Mouse (Mus musculus) forebrain, embryonic 12.5 days (tissue): ENCODE measurements around the gene Hmgcl. TPM values are rescaled to one million over a fixed set of nuclear protein-coding genes. Genes with fewer than 3 reads are reported as not detected.

ENCODE experiments used
- ATAC-seq: fragments of 200-750 bp; cut with Nextera tagmentation; 2 replicates; pipeline ENCODE4 v1.8.0; 2017; ENCODE audit warnings: moderate TSS enrichment; ENCODE audit not compliant: low FRiP score
- H3K27ac ChIP-seq: fragments of 300-500 bp; sonication (generic); 2 replicates; pipeline ENCODE4 v1.5.1; 2016; ENCODE audit warnings: mild to moderate bottlenecking
- H3K27me3 ChIP-seq: fragments of 300-500 bp; sonication (generic); 2 replicates; pipeline ENCODE4 v1.6.1; 2016; ENCODE audit warnings: mild to moderate bottlenecking
- H3K36me3 ChIP-seq: fragments of 300-500 bp; sonication (generic); replicated peaks from 2 replicates; pipeline ENCODE4 v1.6.1; 2016; ENCODE audit warnings: mild to moderate bottlenecking
- H3K4me1 ChIP-seq: fragments of 300-500 bp; sonication (generic); 2 replicates; pipeline ENCODE4 v1.6.1; 2016
- H3K4me2 ChIP-seq: fragments of 300-500 bp; sonication (generic); 2 replicates; pipeline ENCODE4 v1.6.1; 2016; ENCODE audit warnings: mild to moderate bottlenecking, moderate library complexity
- H3K4me3 ChIP-seq: fragments of 300-500 bp; sonication (generic); replicated peaks from 2 replicates; pipeline ENCODE4 v1.5.1; 2016; ENCODE audit warnings: mild to moderate bottlenecking
- H3K9ac ChIP-seq: fragments of 300-500 bp; sonication (generic); 2 replicates; pipeline ENCODE4 v1.6.1; 2016; ENCODE audit warnings: mild to moderate bottlenecking
- H3K9me3 ChIP-seq: fragments of 300-500 bp; sonication (generic); 2 replicates; pipeline ENCODE4 v1.6.1; 2016
- WGBS: fragments of 180-500 bp; shearing (Covaris S2); methylation state at CpG from one replicate; pipeline ENCODE4 v1.1.7; 2016; 5-methylcytosine and 5-hydroxymethylcytosine counted together
- polyA plus RNA-seq: library from polyadenylated mRNA; unstranded; fragments of >200 nt; fragmentation: Nextera tagmentation; extraction: Ambion mirVana; gene quantifications from 2 replicates; pipeline ENCODE4 v1.2.1, GENCODE M21; 2016

Hmgcl gene
- polyA plus RNA-seq, 1 experiment from 2014 or later, result 55.8 TPM

- Histone ChIP-seq H3K4me2 (no peak overlapping the region), H3K9ac (no peak overlapping the region), H3K4me3 (no peak overlapping the region), H3K4me1 (peaks cover 8% of the 10 kb centered on the region; the same call in 1 of the 2 replicates), H3K9me3 (no peaks in the 10 kb centered on the region), H3K36me3 (peaks cover 20% of the 10 kb centered on the region), H3K27ac (no peak overlapping the region), H3K27me3 (no peaks in the 10 kb centered on the region)
- ATAC-seq, result no peak
- WGBS, result 87% methylated on average over 10 of the region's 10 CpGs
Measured at GRCm38 (mm10) chr4:135949475-135949874, 3.2 kb downstream of the Hmgcl start.

DNA sequence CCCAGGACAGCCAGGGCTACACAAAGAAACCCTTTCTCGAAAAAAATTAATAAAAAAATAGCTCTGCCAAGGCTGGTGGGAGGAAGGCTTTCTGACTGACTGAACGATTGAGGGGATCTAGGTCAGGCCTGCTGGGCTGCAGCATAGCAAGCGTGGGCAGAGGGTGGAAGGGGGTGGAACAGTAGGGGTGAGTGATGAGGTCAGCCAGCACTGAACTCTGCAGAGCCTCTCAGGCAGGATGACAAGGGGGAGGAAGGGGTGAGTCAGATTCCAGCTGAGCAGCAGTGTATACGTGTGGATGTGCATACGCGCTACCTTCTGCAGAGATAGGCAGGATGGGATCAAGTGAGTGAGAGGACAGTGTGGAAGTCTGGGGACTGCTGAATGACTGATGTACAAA is 3.7 kb downstream of the Hmgcl start:
- Histone ChIP-seq H3K9ac (no peak overlapping the region), H3K27me3 (no peaks in the 10 kb centered on the region), H3K4me3 (no peak overlapping the region), H3K36me3 (peaks cover 20% of the 10 kb centered on the region), H3K9me3 (no peaks in the 10 kb centered on the region), H3K4me2 (no peak overlapping the region), H3K4me1 (peaks cover 8% of the 10 kb centered on the region; the same call in 1 of the 2 replicates), H3K27ac (no peak overlapping the region)
- WGBS, result 70% methylated on average over 6 of the region's 6 CpGs
- ATAC-seq, result no peak

DNA sequence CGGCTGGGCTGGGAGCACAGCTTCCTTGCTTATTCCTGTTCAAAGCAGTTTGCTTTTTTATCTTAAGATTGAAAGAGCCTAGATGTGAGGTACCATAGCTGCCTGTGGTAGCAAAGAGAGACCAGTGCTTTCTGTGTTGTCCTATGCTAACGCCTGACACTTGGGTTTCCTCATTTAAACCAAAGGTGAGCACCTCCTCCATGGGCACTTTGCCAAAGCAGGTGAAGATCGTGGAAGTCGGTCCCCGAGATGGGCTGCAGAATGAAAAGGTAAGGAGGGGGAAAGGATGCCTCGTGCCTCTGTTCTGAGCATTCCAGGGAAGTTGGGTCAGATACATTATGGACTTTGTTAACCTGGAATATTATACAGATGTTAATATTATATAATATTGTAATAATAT is 4.1 kb downstream of the Hmgcl start:
- Histone ChIP-seq H3K36me3 (peaks cover 20% of the 10 kb centered on the region), H3K4me2 (no peak overlapping the region), H3K9me3 (no peaks in the 10 kb centered on the region), H3K27ac (no peak overlapping the region), H3K9ac (no peak overlapping the region), H3K4me1 (peaks cover 8% of the 10 kb centered on the region; the same call in 1 of the 2 replicates), H3K27me3 (no peaks in the 10 kb centered on the region), H3K4me3 (no peak overlapping the region)
- 94% methylated on average over 6 of the region's 6 CpGs for WGBS
- ATAC-seq, result no peak

GRCm38 (mm10) chr4:135951505-135951904 is 5.3 kb downstream of the Hmgcl start:
- Histone ChIP-seq H3K27ac (no peak overlapping the region), H3K9ac (no peak overlapping the region), H3K4me3 (no peak overlapping the region), H3K4me1 (peaks cover 5% of the 10 kb centered on the region; the same call in 1 of the 2 replicates), H3K4me2 (no peak overlapping the region), H3K27me3 (no peaks in the 10 kb centered on the region), H3K36me3 (peaks cover 28% of the 10 kb centered on the region), H3K9me3 (no peaks in the 10 kb centered on the region)
- 94% methylated on average over 3 of the region's 3 CpGs for WGBS
- ATAC-seq, result no peak

- 91% methylated on average over 3 of the region's 3 CpGs for WGBS
- H3K36me3 ChIP-seq, result peaks cover 32% of the 10 kb centered on the region
Measured at GRCm38 (mm10) chr4:135953179-135953578, 6.9 kb downstream of the Hmgcl start.

GRCm38 (mm10) chr4:135954241-135954640 is 8.0 kb downstream of the Hmgcl start:
- WGBS, result 9% methylated on average over 2 of the region's 2 CpGs
- Histone ChIP-seq H3K27ac (no peak overlapping the region), H3K9ac (no peak overlapping the region), H3K4me2 (no peak overlapping the region), H3K4me1 (no peaks in the 10 kb centered on the region), H3K36me3 (peaks cover 39% of the 10 kb centered on the region), H3K4me3 (no peak overlapping the region), H3K27me3 (no peaks in the 10 kb centered on the region), H3K9me3 (no peaks in the 10 kb centered on the region)
- ATAC-seq, result peak; percentile 55; the same call in 1 of the 2 replicates

More at GRCm38 (mm10) chr4:135953179-135953578, 6.9 kb downstream of the Hmgcl start:
- Histone ChIP-seq H3K9ac (no peak overlapping the region), H3K4me3 (no peak overlapping the region), H3K4me2 (no peak overlapping the region), H3K9me3 (no peaks in the 10 kb centered on the region), H3K27ac (no peak overlapping the region), H3K27me3 (no peaks in the 10 kb centered on the region), H3K4me1 (no peaks in the 10 kb centered on the region)
- ATAC-seq, result no peak

- Histone ChIP-seq H3K9me3 (no peaks in the 10 kb centered on the region), H3K4me2 (no peak overlapping the region), H3K9ac (no peak overlapping the region), H3K27ac (no peak overlapping the region), H3K36me3 (peaks cover 45% of the 10 kb centered on the region), H3K4me1 (no peaks in the 10 kb centered on the region), H3K27me3 (no peaks in the 10 kb centered on the region), H3K4me3 (no peak overlapping the region)
- ATAC-seq, result no peak
- 91% methylated on average over 9 of the region's 9 CpGs for WGBS
Measured at GRCm38 (mm10) chr4:135955886-135956285, 9.6 kb downstream of the Hmgcl start.

DNA sequence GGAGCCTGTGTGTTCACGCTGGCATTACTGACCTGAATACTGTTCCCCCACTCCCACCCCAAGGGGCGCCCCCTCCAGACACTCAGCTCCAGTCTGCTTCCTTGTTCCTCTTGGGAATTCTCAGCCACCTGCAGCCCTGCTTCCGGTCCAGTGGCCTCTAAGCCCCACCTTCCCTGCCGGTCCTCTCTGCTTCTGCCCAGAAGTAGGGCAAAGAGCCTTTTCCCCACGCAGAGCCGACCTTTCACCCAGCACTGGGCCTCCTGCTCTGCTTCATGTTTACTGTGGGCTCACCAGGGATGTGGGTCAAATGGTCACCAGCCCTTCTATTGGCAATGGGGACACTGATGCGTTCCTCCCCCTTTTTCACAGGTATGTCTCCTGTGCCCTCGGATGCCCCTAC is 12.1 kb downstream of the Hmgcl start:
- H3K27ac ChIP-seq, result no peak overlapping the region
- no peak overlapping the region for H3K9ac ChIP-seq
- H3K4me2 ChIP-seq, result no peak overlapping the region
- H3K36me3 ChIP-seq, result peaks cover 29% of the 10 kb centered on the region
- no peak overlapping the region for H3K4me3 ChIP-seq
- 71% methylated on average over 8 of the region's 8 CpGs for WGBS
- no peaks in the 10 kb centered on the region for H3K9me3 ChIP-seq
- peaks cover 7% of the 10 kb centered on the region for H3K4me1 ChIP-seq
- H3K27me3 ChIP-seq, result no peaks in the 10 kb centered on the region
- no peak for ATAC-seq

GRCm38 (mm10) chr4:135960717-135961116 is 14.5 kb downstream of the Hmgcl start:
- H3K4me2 ChIP-seq, result no peak overlapping the region
- no peak overlapping the region for H3K4me3 ChIP-seq
- no peak for ATAC-seq
- H3K36me3 ChIP-seq, result peaks cover 27% of the 10 kb centered on the region
- 19% methylated on average over 5 of the region's 5 CpGs for WGBS
- H3K4me1 ChIP-seq, result peaks cover 20% of the 10 kb centered on the region
- no peak overlapping the region for H3K9ac ChIP-seq
- no peaks in the 10 kb centered on the region; the same call in 1 of the 2 replicates for H3K27me3 ChIP-seq
- H3K9me3 ChIP-seq, result no peaks in the 10 kb centered on the region
- no peak overlapping the region; the same call in 1 of the 2 replicates for H3K27ac ChIP-seq

GRCm38 (mm10) chr4:135961709-135962108 is 15.5 kb downstream of the Hmgcl start:
- no peak overlapping the region for H3K9ac ChIP-seq
- H3K9me3 ChIP-seq, result no peaks in the 10 kb centered on the region
- H3K4me2 ChIP-seq, result no peak overlapping the region
- peaks cover 28% of the 10 kb centered on the region for H3K36me3 ChIP-seq
- no peaks in the 10 kb centered on the region; the same call in 1 of the 2 replicates for H3K27me3 ChIP-seq
- ATAC-seq, result no peak
- H3K27ac ChIP-seq, result no peak overlapping the region
- no peak overlapping the region for H3K4me3 ChIP-seq
- WGBS, result 93% methylated on average over 5 of the region's 5 CpGs
- H3K4me1 ChIP-seq, result peaks cover 20% of the 10 kb centered on the region

GRCm38 (mm10) chr4:135962198-135962597 is 15.9 kb downstream of the Hmgcl start:
- Histone ChIP-seq H3K4me1 (peaks cover 20% of the 10 kb centered on the region), H3K4me2 (peak overlapping the region; percentile 94; the same call in 1 of the 2 replicates), H3K27me3 (no peaks in the 10 kb centered on the region; the same call in 1 of the 2 replicates), H3K9ac (no peak overlapping the region), H3K9me3 (no peaks in the 10 kb centered on the region), H3K4me3 (no peak overlapping the region), H3K27ac (no peak overlapping the region), H3K36me3 (peaks cover 32% of the 10 kb centered on the region)
- whole genome bisulfite sequencing, result 87% methylated on average over 7 of the region's 7 CpGs
- no peak for ATAC-seq

DNA sequence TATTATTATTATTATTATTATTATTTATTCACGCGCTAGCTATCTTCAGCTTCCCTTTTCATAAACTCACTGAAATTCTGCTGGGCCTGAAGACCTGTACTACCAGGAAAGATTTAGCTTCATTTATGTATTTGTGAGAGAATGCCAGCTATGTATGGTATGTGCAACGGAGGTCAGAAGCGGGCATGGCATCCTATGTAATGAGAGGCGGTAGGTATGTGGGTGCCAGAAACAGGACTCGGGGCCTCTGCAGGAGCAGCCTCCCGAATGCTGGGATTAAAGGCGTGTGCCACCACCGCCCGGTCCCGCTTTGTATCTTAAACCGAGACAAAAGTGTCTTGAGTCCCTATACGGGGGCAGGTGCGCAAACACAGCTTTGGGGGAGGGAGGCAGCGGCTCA is 16.7 kb downstream of the Hmgcl start:
- H3K4me2 ChIP-seq, result peak overlapping the region; percentile 94
- WGBS, result 7% methylated on average over 15 of the region's 15 CpGs
- H3K4me1 ChIP-seq, result peaks cover 20% of the 10 kb centered on the region
- H3K4me3 ChIP-seq, result peak overlapping the region; percentile 72
- H3K36me3 ChIP-seq, result peaks cover 40% of the 10 kb centered on the region
- no peaks in the 10 kb centered on the region for H3K9me3 ChIP-seq
- peak overlapping the region; percentile 86 for H3K9ac ChIP-seq
- H3K27ac ChIP-seq, result peak overlapping the region; percentile 89
- ATAC-seq, result peak; percentile 5; the same call in 1 of the 2 replicates
- H3K27me3 ChIP-seq, result no peaks in the 10 kb centered on the region; the same call in 1 of the 2 replicates

- WGBS, result under 1% methylated on average over 56 of the region's 56 CpGs
Measured at GRCm38 (mm10) chr4:135963457-135964193, 17.4 kb downstream of the Hmgcl start, which contains the start of gene Gale. Gene Gale, plus strand, starts transcription at chr4:135963727.

More at GRCm38 (mm10) chr4:135963457-135964193, 17.4 kb downstream of the Hmgcl start, which contains the start of gene Gale:
- Histone ChIP-seq H3K36me3 (peaks cover 42% of the 10 kb centered on the region), H3K4me3 (peak within 1 kb of the TSS; percentile 72), H3K4me2 (peak within 1 kb of the TSS; percentile 94), H3K9ac (peak within 1 kb of the TSS; percentile 86), H3K4me1 (peaks cover 25% of the 10 kb centered on the region), H3K27ac (peak within 1 kb of the TSS; percentile 89), H3K9me3 (no peaks in the 10 kb centered on the region), H3K27me3 (no peaks in the 10 kb centered on the region; the same call in 1 of the 2 replicates)
- ATAC-seq, result peak; percentile 95
